In genomic region chr2:72096345-72096744, GRCm38 (mm10) we compare ENCODE assay signal across 8 mouse cellular contexts.
DNase-seq lines count a peak whose midpoint lies in the region; ATAC-seq lines count a peak whose summit lies in the region.

No protein-coding gene starts in this region.

- H3K27ac ChIP-seq in forebrain, embryonic 14.5 days (ENCODE audit: low read depth, low read length) = no peak overlapping the region
- H3K27ac ChIP-seq in forebrain, embryonic 12.5 days = no peak overlapping the region
- H3K27ac ChIP-seq in limb, embryonic 10.5 days = no peak overlapping the region

- H3K36me3 ChIP-seq in forebrain, embryonic 14.5 days (ENCODE audit: control insufficient read depth, insufficient read depth, low read length) = no peaks in the 10 kb centered on the region
- H3K36me3 ChIP-seq in forebrain, embryonic 12.5 days (replicated peaks) = no peaks in the 10 kb centered on the region
- H3K36me3 ChIP-seq in limb, embryonic 10.5 days = no peaks in the 10 kb centered on the region

- H3K27me3 ChIP-seq in forebrain, embryonic 14.5 days (replicated peaks; ENCODE audit: control insufficient read depth, insufficient read depth, low read length) = no peaks in the 10 kb centered on the region
- no peaks in the 10 kb centered on the region for H3K27me3 ChIP-seq in forebrain, embryonic 12.5 days
- H3K27me3 ChIP-seq in limb, embryonic 10.5 days (ENCODE audit: low read depth, poor library complexity, severe bottlenecking) = no peaks in the 10 kb centered on the region

- DNase-seq in forebrain, embryonic 14.5 days (ENCODE audit: low spot score) = peak; percentile 67
- peak; percentile 63 for DNase-seq in right cerebral cortex, postnatal 4 days
- no peak for DNase-seq in right cerebral cortex, postnatal 36 days (ENCODE audit: low spot score in 2 of 2)
- DNase-seq in limb, embryonic 10.5 days (ENCODE audit: low spot score) = peak; percentile 60
- peak; percentile 41 for DNase-seq in spleen, adult 12 weeks (ENCODE audit: low spot score)
- no peak for DNase-seq in MN1 (ENCODE audit: low spot score)

- H3K9ac ChIP-seq in forebrain, embryonic 14.5 days (ENCODE audit: low read length) = no peak overlapping the region
- H3K9ac ChIP-seq in forebrain, embryonic 12.5 days = no peak overlapping the region

- H3K9me3 ChIP-seq in forebrain, embryonic 14.5 days (replicated peaks; ENCODE audit: control insufficient read depth, low read length) = no peaks in the 10 kb centered on the region
- no peaks in the 10 kb centered on the region for H3K9me3 ChIP-seq in forebrain, embryonic 12.5 days
- no peaks in the 10 kb centered on the region for H3K9me3 ChIP-seq in limb, embryonic 10.5 days (replicated peaks)

- WGBS in forebrain, embryonic 14.5 days = 29% methylated on average over 3 of the region's 3 CpGs
- 39% methylated on average over 3 of the region's 3 CpGs for WGBS in forebrain, embryonic 12.5 days
- WGBS in limb, embryonic 10.5 days = 37% methylated on average over 3 of the region's 3 CpGs

- H3K4me2 ChIP-seq in forebrain, embryonic 14.5 days (ENCODE audit: low read length) = no peak overlapping the region
- H3K4me2 ChIP-seq in forebrain, embryonic 12.5 days = no peak overlapping the region

- H3K4me3 ChIP-seq in forebrain, embryonic 14.5 days (ENCODE audit: low read depth, low read length) = no peak overlapping the region
- H3K4me3 ChIP-seq in forebrain, embryonic 12.5 days (replicated peaks) = no peak overlapping the region
- no peak overlapping the region for H3K4me3 ChIP-seq in limb, embryonic 10.5 days

- peaks cover 8% of the 10 kb centered on the region; the same call in 1 of the 2 replicates for H3K4me1 ChIP-seq in forebrain, embryonic 14.5 days (ENCODE audit: control insufficient read depth, insufficient read depth, low read length)
- peaks cover 15% of the 10 kb centered on the region for H3K4me1 ChIP-seq in forebrain, embryonic 12.5 days
- H3K4me1 ChIP-seq in limb, embryonic 10.5 days = peaks cover 19% of the 10 kb centered on the region

- no peak for ATAC-seq in forebrain, embryonic 14.5 days
- ATAC-seq in forebrain, embryonic 12.5 days (ENCODE audit: low FRiP score) = no peak
- ATAC-seq in common myeloid progenitor, adult 5-6 weeks (replicated peaks; ENCODE audit: low read depth, poor library complexity, severe bottlenecking) = peak; percentile 88

Comparison
In these comparisons a context has a peak if more than half of its experiments do, and no peak if none do; other contexts are left out.
1. DNase-seq: peak in forebrain, embryonic 14.5 days (single experiment), right cerebral cortex, postnatal 4 days (single experiment), limb, embryonic 10.5 days (single experiment) and spleen, adult 12 weeks (single experiment); none in right cerebral cortex, postnatal 36 days (0 of 2) and MN1 (single experiment).